Mouse (Mus musculus) lung, embryonic 14.5 days (tissue): ENCODE data around the gene Dmrtc1b. TPM values are rescaled to one million over a fixed set of nuclear protein-coding genes. Genes with fewer than 3 reads are reported as not detected.
A peak's percentile ranks its signal among the peaks of the same experiment; 100 is the strongest.
"Not testable (repeated sequence)": the region's sequence is repeated elsewhere in the genome, so short reads cannot be mapped to it uniquely, and the experiment has no call there.

Experiments
- ATAC-seq: fragments of 200-750 bp; cut with Nextera tagmentation; 2 replicates; pipeline ENCODE4 v1.8.0; 2017; ENCODE audit warnings: mild to moderate bottlenecking, moderate TSS enrichment, moderate library complexity; ENCODE audit not compliant: insufficient read depth
- DNase-seq: peaks from one replicate; pipeline ENCODE4 v3.0.0-alpha.2; 2015
- H3K27ac ChIP-seq: fragments of 300-500 bp; sonication (generic); 2 replicates; pipeline ENCODE4 v1.5.1; 2014; ENCODE audit warnings: low read depth, mild to moderate bottlenecking, moderate library complexity
- H3K27me3 ChIP-seq: fragments of 300-500 bp; sonication (generic); 2 replicates; pipeline ENCODE4 v1.6.1; 2014; ENCODE audit warnings: low read length, control low read depth; ENCODE audit not compliant: insufficient read depth
- H3K36me3 ChIP-seq: fragments of 300-500 bp; sonication (generic); 2 replicates; pipeline ENCODE4 v1.6.1; 2014; ENCODE audit warnings: control low read depth; ENCODE audit not compliant: insufficient read depth
- H3K4me1 ChIP-seq: fragments of 300-500 bp; sonication (generic); 2 replicates; pipeline ENCODE4 v1.6.1; 2014; ENCODE audit warnings: antibody characterized with exemption, control low read depth; ENCODE audit not compliant: insufficient read depth
- H3K4me2 ChIP-seq: fragments of 300-500 bp; sonication (generic); 2 replicates; pipeline ENCODE4 v1.6.1; 2014; ENCODE audit warnings: mild to moderate bottlenecking
- H3K4me3 ChIP-seq: fragments of 300-500 bp; sonication (generic); 2 replicates; pipeline ENCODE4 v1.5.1; 2014; ENCODE audit warnings: low read depth, low read length
- H3K9ac ChIP-seq: fragments of 300-500 bp; sonication (generic); 2 replicates; pipeline ENCODE4 v1.6.1; 2014
- H3K9me3 ChIP-seq: fragments of 300-500 bp; sonication (generic); 2 replicates; pipeline ENCODE4 v1.6.1; 2016; ENCODE audit warnings: low read depth, low read length, control low read depth
- CTCF ChIP-seq: IDR thresholded peaks from 2 replicates; pipeline ENCODE4 v1.5.1; 2016; ENCODE audit warnings: antibody characterized with exemption, low read depth
- WGBS: fragments of 180-500 bp; shearing (Covaris S2); extraction: QIAGEN DNeasy Blood & Tissue Kit; methylation state at CpG from one replicate; pipeline ENCODE4 v1.1.7; 2014; 5-methylcytosine and 5-hydroxymethylcytosine counted together
- polyA plus RNA-seq: library from polyadenylated mRNA; unstranded; fragments of >200 nt; fragmentation: Nextera tagmentation; extraction: Ambion mirVana; gene quantifications from 2 replicates; pipeline ENCODE4 v1.2.1, GENCODE M21; 2014

Gene Dmrtc1b
- polyA plus RNA-seq = not detected in 2 replicates

DNA sequence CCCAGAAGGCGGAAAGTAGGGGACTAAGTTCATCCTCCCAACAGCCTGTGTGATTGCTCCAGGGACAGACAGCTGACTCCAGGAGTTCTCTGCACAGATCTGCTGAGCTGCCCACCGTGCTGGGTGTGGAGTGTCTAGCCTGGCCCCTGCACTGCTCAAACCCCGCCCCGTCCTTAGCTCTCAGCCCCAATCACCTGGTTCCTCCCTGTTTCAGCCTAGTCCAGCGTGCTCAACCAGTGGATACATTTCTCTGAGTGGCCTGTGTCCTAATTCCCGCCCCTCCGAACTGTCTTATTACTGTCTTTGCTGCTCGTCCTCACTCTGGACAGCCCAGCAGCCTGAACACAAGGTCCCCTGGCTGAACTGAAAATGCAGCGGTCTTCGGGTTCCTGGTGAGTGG lies at the start of gene Dmrtc1b, which contains the start of gene Gm9112:
Gene Dmrtc1b (plus strand): TSS at position 331 of the 400 bp plus-strand sequence.
Gene Gm9112 (minus strand): TSS at position 101 of the 400 bp plus-strand sequence.
- not testable (repeated sequence) for H3K36me3 ChIP-seq, H3K4me3 ChIP-seq, DNase-seq, H3K27ac ChIP-seq, ATAC-seq, H3K9me3 ChIP-seq, H3K9ac ChIP-seq, H3K4me1 ChIP-seq, H3K4me2 ChIP-seq, H3K27me3 ChIP-seq
- WGBS = 73% methylated on average over 6 of the region's 10 CpGs

DNA sequence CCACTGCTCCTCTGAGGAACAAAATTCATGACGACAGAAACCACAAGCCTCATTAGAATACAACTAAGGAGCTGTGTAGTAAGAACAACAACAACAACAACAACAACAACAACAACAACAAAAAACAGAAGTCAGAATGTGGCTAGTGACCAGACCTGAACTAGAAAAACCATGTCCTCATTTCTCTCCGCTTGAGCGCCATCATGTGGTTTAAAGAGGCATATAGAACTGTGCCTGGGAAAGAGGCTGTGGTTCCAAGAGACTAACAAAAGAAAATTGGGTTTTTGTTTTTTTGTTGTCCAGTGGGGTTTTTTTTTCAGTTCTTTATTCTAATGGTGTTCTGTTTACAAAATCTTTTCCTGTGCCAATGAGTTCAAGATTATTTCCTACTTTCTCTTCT lies 47.0 kb upstream of the Dmrtc1b start:
- H3K4me3 ChIP-seq = no peak overlapping the region
- H3K36me3 ChIP-seq = no peaks in the 10 kb centered on the region
- DNase-seq (peak; percentile 9), ATAC-seq (no peak)
- WGBS = 18% methylated on average over 3 of the region's 3 CpGs
- no peaks in the 10 kb centered on the region for H3K27me3 ChIP-seq
- no peak overlapping the region for H3K27ac ChIP-seq
- H3K9me3 ChIP-seq = no peaks in the 10 kb centered on the region
- no peak overlapping the region for H3K4me2 ChIP-seq
- no peak overlapping the region for H3K9ac ChIP-seq
- no peaks in the 10 kb centered on the region for H3K4me1 ChIP-seq
- TF ChIP-seq CTCF = peak; percentile 35

DNA sequence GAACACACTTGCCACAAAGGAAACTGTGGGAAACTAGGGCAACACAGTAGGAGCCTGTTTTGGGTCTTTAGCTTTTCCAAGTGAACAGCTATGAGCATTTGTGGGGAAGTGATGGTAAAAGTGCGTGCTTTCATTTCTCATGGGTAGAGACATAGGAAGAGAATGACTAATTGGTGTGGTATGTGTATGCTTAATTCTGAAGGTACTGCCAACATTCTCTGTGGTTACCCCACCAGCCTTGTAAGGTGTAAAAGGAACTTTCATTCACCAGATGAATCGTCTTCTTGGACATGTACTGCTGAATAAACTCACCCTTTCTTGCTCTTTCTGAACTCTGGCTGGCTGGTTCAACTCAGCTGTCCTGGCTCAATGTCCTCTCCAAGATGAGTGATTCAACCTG lies 41.0 kb upstream of the Dmrtc1b start:
- H3K4me3 ChIP-seq = no peak overlapping the region
- TF ChIP-seq CTCF = no peak
- no peaks in the 10 kb centered on the region for H3K36me3 ChIP-seq
- H3K4me2 ChIP-seq = no peak overlapping the region
- no peaks in the 10 kb centered on the region for H3K9me3 ChIP-seq
- H3K4me1 ChIP-seq = no peaks in the 10 kb centered on the region
- no peaks in the 10 kb centered on the region for H3K27me3 ChIP-seq
- no peak overlapping the region for H3K9ac ChIP-seq
- H3K27ac ChIP-seq = no peak overlapping the region
- no peak for DNase-seq
- WGBS = 63% methylated on average over 2 of the region's 2 CpGs
- ATAC-seq = no peak

DNA sequence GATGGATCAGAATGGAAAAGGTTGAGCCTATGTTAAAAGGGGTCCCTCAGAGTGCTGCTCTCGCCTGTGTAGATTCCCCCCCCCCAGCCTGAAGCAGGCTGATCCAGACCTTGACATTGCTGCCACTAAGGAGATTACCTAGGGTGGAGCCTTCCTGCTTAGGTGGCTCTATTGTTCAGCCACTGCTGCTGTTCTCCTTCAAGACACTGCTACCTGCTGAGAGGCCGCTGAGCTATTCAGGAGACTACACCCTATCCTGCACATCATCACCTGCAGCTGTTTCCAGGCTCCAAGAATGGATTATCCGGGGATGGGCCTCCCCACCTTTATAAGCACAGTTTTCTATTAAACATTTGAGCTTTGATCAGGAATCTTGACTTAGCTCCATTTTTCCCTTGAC lies 23.0 kb upstream of the Dmrtc1b start:
- H3K4me1 ChIP-seq, H3K9me3 ChIP-seq, DNase-seq, H3K4me2 ChIP-seq, H3K27ac ChIP-seq, H3K36me3 ChIP-seq, ATAC-seq, H3K27me3 ChIP-seq, H3K4me3 ChIP-seq, H3K9ac ChIP-seq: not testable (repeated sequence)
- WGBS = 47% methylated on average over 3 of the region's 3 CpGs

DNA sequence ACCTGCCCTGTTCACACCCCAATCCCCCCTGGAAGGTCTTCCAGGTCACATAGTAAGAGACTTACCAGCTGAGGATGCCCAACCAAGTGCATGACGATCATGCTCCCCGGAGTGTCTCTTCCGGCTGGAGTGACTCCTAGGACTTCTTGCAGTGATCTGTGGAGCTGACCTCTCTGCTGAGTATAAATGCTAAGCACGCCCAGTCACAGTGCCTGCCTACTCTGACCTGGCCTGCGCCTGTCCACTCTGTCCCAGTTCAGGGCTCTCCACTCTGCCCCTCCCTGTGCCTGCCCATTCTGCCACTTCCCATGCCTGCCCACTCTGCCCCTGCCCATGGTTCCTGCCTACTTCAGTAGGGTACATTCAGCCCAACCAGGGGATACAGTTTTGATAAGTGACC lies 20.8 kb upstream of the Dmrtc1b start, which contains the start of gene Gm3880:
Gene Gm3880 (minus strand): TSS at position 101 of the 400 bp plus-strand sequence.
- not testable (repeated sequence) for H3K9me3 ChIP-seq, H3K36me3 ChIP-seq, H3K4me3 ChIP-seq, ATAC-seq, H3K9ac ChIP-seq, H3K27ac ChIP-seq, H3K4me2 ChIP-seq, H3K27me3 ChIP-seq, DNase-seq, H3K4me1 ChIP-seq
- WGBS = 70% methylated on average over 3 of the region's 5 CpGs

DNA sequence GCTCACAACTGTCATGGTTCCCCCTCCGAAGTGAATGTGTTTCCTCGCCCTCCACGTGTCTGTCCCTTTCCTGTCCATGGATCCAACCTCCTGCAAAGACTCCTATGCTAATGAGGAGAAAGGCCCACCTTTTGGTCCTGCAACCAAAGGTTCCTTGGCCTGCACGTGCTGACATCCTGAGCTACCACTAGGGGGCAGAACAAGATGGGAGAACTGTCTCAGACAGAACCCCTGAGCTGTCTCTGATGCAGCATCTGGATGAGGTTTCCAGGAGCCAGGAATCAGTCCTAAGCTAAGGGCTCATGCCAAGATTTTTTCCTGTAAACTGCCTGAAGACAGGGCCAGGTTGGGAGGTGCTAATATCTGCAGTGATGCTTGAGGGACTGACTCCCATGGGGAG lies 18.4 kb upstream of the Dmrtc1b start:
- DNase-seq = peak; percentile 56
- 16% methylated on average over 4 of the region's 4 CpGs for WGBS
- not testable (repeated sequence) for ATAC-seq

DNA sequence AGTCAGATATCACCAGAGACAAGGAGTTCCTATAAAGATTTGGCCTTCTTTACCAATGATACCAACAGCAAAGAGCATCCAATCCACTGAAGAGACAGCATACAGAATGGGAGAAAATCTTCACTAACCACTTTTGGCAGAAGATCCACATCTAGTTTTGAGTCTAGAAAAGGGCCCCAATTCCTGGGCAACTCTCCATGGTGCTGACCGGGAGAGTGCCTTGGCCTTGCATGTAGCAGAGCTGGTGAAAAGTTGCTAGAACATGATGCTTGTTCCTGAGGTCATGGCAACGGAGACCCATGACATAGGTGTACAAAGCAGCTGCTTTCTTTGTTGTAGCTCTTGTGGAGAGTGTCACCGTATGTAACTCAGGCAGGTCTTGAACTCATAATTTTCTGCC lies 7.0 kb upstream of the Dmrtc1b start:
- not testable (repeated sequence) for H3K27me3 ChIP-seq, ATAC-seq, H3K4me1 ChIP-seq, H3K9ac ChIP-seq, H3K36me3 ChIP-seq, H3K9me3 ChIP-seq, H3K4me3 ChIP-seq, H3K27ac ChIP-seq, H3K4me2 ChIP-seq
- DNase-seq = peak; percentile 60
- WGBS = 79% methylated on average over 3 of the region's 3 CpGs

More for the DNA sequence above, 18.4 kb upstream of the Dmrtc1b start:
- not testable (repeated sequence) for H3K9me3 ChIP-seq, H3K36me3 ChIP-seq, H3K4me1 ChIP-seq, H3K4me2 ChIP-seq, H3K9ac ChIP-seq, H3K27me3 ChIP-seq, H3K4me3 ChIP-seq, H3K27ac ChIP-seq
- TF ChIP-seq CTCF = peak; percentile 63

DNA sequence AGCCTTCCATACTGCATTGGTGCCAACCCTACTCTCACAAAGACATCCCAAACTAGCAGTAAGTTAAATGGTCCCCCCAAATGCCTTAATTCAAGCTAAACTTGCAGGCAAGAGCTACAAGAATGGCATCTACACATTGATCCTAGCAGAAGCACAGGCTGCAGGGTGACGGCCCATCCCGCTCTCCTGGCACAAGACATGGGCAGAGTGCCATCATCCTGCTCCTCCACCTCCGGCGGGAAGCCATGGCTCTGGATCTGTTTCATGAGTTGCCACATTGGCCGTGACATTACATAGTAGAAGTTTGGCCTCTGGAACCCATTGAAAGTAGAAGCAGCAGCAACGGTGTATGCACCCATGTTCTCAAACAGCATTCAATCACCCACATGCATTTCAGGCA lies 16.6 kb downstream of the Dmrtc1b start:
- WGBS = 87% methylated on average over 6 of the region's 6 CpGs

More for the DNA sequence above, 16.6 kb downstream of the Dmrtc1b start:
- not testable (repeated sequence) for H3K9me3 ChIP-seq, H3K27ac ChIP-seq, H3K4me3 ChIP-seq, H3K4me2 ChIP-seq, ATAC-seq, H3K4me1 ChIP-seq, DNase-seq, H3K27me3 ChIP-seq, H3K36me3 ChIP-seq, H3K9ac ChIP-seq

Other genes with a start within 250 kb of the Dmrtc1b start
- 3.1 and 3.9 TPM in 2 replicates for gene Hdac8, start 202.5 kb upstream of the Dmrtc1b start, polyA plus RNA-seq
- 11.8 and 12.0 TPM in 2 replicates for gene Phka1, start 63.6 kb upstream of the Dmrtc1b start, polyA plus RNA-seq
- gene Gm3880, start 20.9 kb upstream of the Dmrtc1b start, polyA plus RNA-seq = not detected in 2 replicates
- not detected in 2 replicates for gene Gm9112, start 230 bp upstream of the Dmrtc1b start, polyA plus RNA-seq
- not detected in 2 replicates for gene Dmrtc1c1, start 95.1 kb downstream of the Dmrtc1b start, polyA plus RNA-seq
- gene Dmrtc1c2, start 146.8 kb downstream of the Dmrtc1b start, polyA plus RNA-seq = not detected in 2 replicates
- gene 1700031F05Rik, start 160.1 kb downstream of the Dmrtc1b start, polyA plus RNA-seq = not detected in 2 replicates
- 0.63 and 0.66 TPM in 2 replicates for gene Dmrtc1a, start 200.8 kb downstream of the Dmrtc1b start, polyA plus RNA-seq
- gene 1700011M02Rik, start 201.0 kb downstream of the Dmrtc1b start, polyA plus RNA-seq = not detected in 2 replicates
- gene 1700018G05Rik, start 220.5 kb downstream of the Dmrtc1b start, polyA plus RNA-seq = not detected in 2 replicates